Mouse (Mus musculus) E14TG2a.4 (cell line): ENCODE data around the gene Rasgef1a.

Source experiments
- H3K27me3 ChIP-seq: 2 replicates; pipeline ENCODE4 v1.6.1; 2014; ENCODE audit warnings: low read length, control low read depth; ENCODE audit not compliant: insufficient read depth
- H3K36me3 ChIP-seq: 2 replicates; pipeline ENCODE4 v1.6.1; 2014; ENCODE audit warnings: low read length, control low read depth; ENCODE audit not compliant: insufficient read depth
- H3K4me1 ChIP-seq: replicated peaks from 2 replicates; pipeline ENCODE4 v1.6.1; 2014; ENCODE audit warnings: low read depth, low read length, control low read depth
- H3K4me3 ChIP-seq: replicated peaks from 2 replicates; pipeline ENCODE4 v1.5.1; 2014; ENCODE audit warnings: mild to moderate bottlenecking, low read length
- H3K9me3 ChIP-seq: 2 replicates; pipeline ENCODE4 v1.6.1; 2014; ENCODE audit warnings: low read length, control low read depth
- CTCF ChIP-seq: conservative IDR thresholded peaks from 2 replicates; pipeline ENCODE4 v1.5.1; 2014; ENCODE audit warnings: low read length
- NANOG ChIP-seq: IDR thresholded peaks from 2 replicates; pipeline ENCODE4 v1.6.1; 2014; ENCODE audit warnings: borderline replicate concordance, low read length, mixed read lengths
- POU5F1 ChIP-seq: IDR thresholded peaks from 2 replicates; pipeline ENCODE4 v1.6.1; 2014; ENCODE audit warnings: low read length, borderline replicate concordance

The Rasgef1a gene

DNA sequence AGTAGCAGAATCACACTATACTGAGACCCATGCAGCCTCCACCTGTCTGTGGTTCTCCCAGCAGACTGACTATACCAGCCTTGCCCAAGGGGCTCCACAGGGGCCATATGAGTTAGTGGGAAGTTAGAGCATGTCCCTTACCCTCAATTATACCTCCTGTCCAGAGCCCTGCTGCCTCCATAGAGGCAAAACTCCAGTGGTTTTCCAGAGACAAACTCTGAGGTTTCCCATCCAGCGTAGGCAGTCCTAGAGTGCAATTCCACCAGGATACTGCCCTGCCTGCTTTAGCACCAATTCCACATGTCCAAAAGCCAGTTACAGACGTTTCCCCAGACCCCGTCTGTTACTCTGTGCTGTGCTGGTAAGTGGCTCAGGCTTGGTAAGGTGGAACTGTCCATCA lies 68.1 kb downstream of the Rasgef1a start:
- Histone ChIP-seq H3K4me1 (peaks cover 11% of the 10 kb centered on the region), H3K4me3 (no peak overlapping the region), H3K36me3 (no peaks in the 10 kb centered on the region), H3K27me3 (peaks cover 3% of the 10 kb centered on the region; the same call in 1 of the 2 replicates), H3K9me3 (no peaks in the 10 kb centered on the region)
- TF ChIP-seq CTCF (no peak), NANOG (no peak), POU5F1 (no peak)

DNA sequence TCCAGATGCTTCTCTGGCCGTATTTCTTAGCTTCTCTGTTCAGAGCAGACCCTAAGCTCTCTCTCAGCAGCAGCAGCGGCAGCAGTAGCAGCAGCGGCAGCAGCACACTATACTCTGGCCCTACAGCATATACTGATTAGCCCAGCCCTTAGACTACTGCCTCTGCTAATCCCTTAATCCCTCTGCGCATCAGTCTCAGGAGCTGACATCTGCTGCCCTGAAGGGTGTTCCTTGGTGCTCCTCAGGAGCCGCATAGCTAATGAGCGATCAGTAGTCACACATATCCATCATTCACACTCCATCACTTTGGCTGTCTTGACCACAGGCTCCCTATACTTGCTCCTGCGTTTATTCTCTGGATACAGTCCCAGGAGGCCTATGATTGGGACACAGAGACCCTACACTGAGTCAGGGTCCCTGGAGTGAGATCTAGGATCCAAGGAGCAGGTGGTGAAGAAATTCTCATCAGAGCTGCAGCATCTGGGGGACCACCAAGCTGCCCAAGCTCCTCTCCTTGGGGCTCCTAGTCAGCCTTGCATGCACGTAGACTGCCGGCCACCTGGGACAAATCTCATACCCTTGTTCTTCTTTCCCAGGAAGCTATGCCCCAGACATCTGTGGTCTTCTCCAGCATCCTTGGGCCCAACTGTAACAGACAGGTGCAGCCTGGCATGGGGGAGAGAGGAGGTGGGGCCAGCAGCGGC lies 68.7 kb downstream of the Rasgef1a start:
- TF ChIP-seq NANOG (no peak), CTCF (no peak), POU5F1 (no peak)
- no peak overlapping the region for H3K4me3 ChIP-seq

DNA sequence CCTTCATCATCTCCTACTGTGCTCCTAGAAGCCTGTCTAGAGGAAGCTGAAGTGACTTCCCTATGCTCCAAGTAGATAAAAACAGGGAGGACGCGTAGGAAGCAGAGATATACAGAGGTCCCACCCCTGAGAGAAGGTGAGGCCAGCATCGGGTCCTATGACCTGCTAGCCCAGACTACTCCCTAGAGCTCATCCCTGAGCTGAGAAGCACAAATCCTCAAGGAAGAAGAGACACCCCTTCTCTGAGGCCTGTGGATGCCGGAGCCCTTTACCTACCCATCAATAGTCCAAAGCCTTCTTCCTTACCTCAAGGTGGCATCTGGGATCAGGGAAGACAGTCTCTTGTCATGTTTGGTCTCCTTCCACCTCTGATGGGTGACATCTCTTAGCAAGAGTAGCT lies 69.5 kb downstream of the Rasgef1a start:
- no peaks in the 10 kb centered on the region for H3K9me3 ChIP-seq
- 0 out of 2 replicates have a peak, but pooled peaks cover 5% of the 10 kb centered on the region for H3K36me3 ChIP-seq
- TF ChIP-seq POU5F1 (no peak), CTCF (no peak), NANOG (no peak)
- H3K27me3 ChIP-seq: peaks cover 3% of the 10 kb centered on the region; the same call in 1 of the 2 replicates
- no peak overlapping the region for H3K4me3 ChIP-seq
- H3K4me1 ChIP-seq: peaks cover 2% of the 10 kb centered on the region; the same call in 1 of the 2 replicates

More for the DNA sequence above, 68.7 kb downstream of the Rasgef1a start:
- H3K27me3 ChIP-seq: peaks cover 3% of the 10 kb centered on the region; the same call in 1 of the 2 replicates
- H3K36me3 ChIP-seq: no peaks in the 10 kb centered on the region
- H3K9me3 ChIP-seq: no peaks in the 10 kb centered on the region
- peaks cover 9% of the 10 kb centered on the region for H3K4me1 ChIP-seq

DNA sequence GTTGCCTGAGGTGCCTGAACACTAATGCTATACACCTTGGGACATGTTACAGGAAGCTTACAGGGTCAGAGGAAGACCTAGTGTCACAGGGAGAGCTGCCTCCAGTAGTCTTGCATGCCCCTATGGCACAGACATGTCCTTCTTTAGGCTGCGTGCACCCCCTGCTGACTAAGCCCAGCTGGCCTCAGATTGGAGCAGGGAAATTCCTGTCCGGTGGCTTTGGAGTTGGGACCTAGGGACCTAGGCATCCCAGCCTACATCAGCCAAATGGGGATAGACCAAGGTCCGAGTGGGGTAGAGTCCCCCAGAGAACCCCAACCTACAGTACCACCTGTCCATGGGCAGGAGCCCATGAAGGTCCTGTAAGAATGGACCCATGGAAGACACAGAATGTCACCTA lies 71.1 kb downstream of the Rasgef1a start:
- no peak for TF ChIP-seq POU5F1
- no peak for TF ChIP-seq CTCF
- TF ChIP-seq NANOG: no peak
- Histone ChIP-seq H3K4me3 (no peak overlapping the region), H3K27me3 (peaks cover 3% of the 10 kb centered on the region; the same call in 1 of the 2 replicates), H3K9me3 (no peaks in the 10 kb centered on the region), H3K4me1 (no peaks in the 10 kb centered on the region), H3K36me3 (0 out of 2 replicates have a peak, but pooled peaks cover 5% of the 10 kb centered on the region)

DNA sequence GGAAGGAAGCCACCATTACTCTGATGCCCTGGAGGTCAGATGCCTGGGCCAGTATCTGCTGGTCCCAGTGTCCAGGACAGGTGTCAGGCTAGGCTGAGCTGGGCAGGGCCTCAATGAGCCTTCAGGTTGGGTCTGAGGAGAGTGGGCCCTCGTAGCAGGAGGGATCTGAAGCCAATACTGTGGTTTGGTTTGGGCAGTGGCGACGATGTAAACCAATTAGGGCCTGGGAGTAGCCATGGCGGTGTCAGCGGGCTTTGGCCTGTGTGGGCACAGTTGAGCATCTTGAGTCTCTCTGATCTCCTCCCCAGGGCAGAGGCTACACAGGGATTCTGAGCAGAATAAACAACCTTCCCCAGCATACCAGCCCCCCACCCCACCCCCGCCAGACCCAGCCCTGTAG lies 72.4 kb downstream of the Rasgef1a start:
- peaks cover 6% of the 10 kb centered on the region for H3K4me1 ChIP-seq
- no peak for TF ChIP-seq POU5F1
- TF ChIP-seq NANOG: no peak
- TF ChIP-seq CTCF: no peak
- no peaks in the 10 kb centered on the region; the same call in 1 of the 2 replicates for H3K27me3 ChIP-seq

DNA sequence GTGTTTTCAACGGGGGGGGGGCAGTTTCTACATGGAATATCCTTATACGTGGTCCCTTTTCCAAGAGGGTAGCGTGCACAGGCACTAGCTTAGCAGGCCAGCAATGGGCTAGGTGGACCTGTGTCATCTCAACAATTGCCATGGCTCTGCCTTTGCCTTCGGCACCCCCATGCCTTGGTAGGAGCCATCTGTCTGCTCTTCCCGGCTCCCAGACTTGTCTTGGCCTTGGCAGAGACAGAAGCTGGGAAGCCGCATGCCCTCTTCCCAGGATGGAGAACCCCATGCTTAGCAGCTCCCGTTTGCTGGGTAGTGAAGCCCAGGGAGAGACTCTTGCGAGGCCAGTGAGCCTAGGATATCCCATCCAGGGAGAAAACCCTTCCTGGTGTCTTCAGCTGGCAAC lies 73.4 kb downstream of the Rasgef1a start:
- TF ChIP-seq CTCF: no peak
- no peak for TF ChIP-seq POU5F1
- no peak for TF ChIP-seq NANOG
- Histone ChIP-seq H3K36me3 (0 out of 2 replicates have a peak, but pooled peaks cover 5% of the 10 kb centered on the region), H3K4me3 (no peak overlapping the region), H3K27me3 (no peaks in the 10 kb centered on the region; the same call in 1 of the 2 replicates), H3K9me3 (no peaks in the 10 kb centered on the region), H3K4me1 (peaks cover 9% of the 10 kb centered on the region)

More for the DNA sequence above, 72.4 kb downstream of the Rasgef1a start:
- 0 out of 2 replicates have a peak, but pooled peaks cover 5% of the 10 kb centered on the region for H3K36me3 ChIP-seq
- H3K4me3 ChIP-seq: no peak overlapping the region
- no peaks in the 10 kb centered on the region for H3K9me3 ChIP-seq

DNA sequence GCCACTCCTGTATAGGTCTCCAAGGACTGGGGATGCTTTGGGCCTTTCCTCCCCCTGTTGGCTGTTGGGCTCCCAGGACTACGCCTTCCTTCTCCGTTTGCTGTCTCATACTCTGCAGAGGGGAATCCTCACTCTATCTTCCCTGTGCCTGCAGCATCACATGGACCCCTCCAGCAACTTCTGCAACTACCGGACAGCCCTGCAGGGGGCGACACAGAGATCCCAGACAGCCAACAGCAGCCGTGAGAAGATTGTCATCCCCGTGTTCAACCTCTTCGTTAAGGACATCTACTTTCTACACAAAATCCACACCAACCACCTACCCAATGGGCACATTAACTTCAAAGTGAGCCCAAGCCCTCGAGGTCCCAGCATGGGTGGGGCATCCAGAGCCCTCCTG lies 76.7 kb downstream of the Rasgef1a start:
- no peak overlapping the region for H3K4me3 ChIP-seq
- H3K4me1 ChIP-seq: peaks cover 9% of the 10 kb centered on the region
- 0 out of 2 replicates have a peak, but pooled peaks cover 5% of the 10 kb centered on the region for H3K36me3 ChIP-seq
- TF ChIP-seq CTCF (peak; percentile 64), NANOG (no peak)
- H3K9me3 ChIP-seq: no peaks in the 10 kb centered on the region
- no peaks in the 10 kb centered on the region for H3K27me3 ChIP-seq

DNA sequence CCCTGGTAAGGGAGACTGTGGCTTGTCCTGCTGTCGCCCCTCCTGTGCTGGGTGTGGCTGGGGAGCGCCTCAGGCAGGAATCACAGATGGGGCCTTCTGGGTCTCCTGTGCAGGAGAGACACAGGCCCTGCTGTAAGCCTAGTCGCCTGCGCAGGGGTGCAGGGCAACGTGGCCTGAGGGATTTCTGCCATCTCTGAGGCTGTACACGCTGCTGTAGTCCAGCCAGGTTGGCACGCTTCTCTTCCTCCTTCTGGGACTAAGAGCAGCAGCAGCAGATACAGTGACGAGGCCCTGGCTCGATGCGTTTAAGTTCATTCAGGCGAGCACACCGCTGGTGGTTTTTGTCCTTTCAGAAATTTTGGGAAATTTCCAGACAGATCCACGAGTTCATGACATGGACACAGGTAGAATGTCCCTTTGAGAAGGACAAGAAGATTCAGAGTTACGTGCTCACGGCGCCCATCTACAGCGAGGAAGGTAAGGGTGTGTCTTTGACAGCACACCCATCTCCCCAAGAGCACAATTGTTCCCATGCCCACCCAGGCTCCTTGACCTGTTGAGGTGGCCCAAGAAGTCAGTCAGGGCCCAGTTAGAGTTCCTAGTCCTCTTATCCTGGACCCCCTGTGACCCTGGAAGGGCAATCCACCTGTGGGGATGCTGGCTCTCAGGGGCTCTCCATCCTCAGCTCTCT lies 77.7 kb downstream of the Rasgef1a start:
- no peak overlapping the region for H3K4me3 ChIP-seq
- no peaks in the 10 kb centered on the region for H3K27me3 ChIP-seq
- H3K4me1 ChIP-seq: peaks cover 9% of the 10 kb centered on the region
- 0 out of 2 replicates have a peak, but pooled peaks cover 5% of the 10 kb centered on the region for H3K36me3 ChIP-seq
- H3K9me3 ChIP-seq: no peaks in the 10 kb centered on the region
- TF ChIP-seq NANOG (no peak), CTCF (no peak), POU5F1 (no peak)
